Mouse (Mus musculus) liver, postnatal 0 days (tissue): ENCODE results near the gene E2f6. TPM values are rescaled to one million over a fixed set of nuclear protein-coding genes. Genes with fewer than 3 reads are reported as not detected.

Experiments
- ATAC-seq: fragments of 200-750 bp; cut with Nextera tagmentation; 2 replicates; pipeline ENCODE4 v1.8.0; 2017; ENCODE audit warnings: mild to moderate bottlenecking, moderate library complexity
- DNase-seq: peaks from one replicate; pipeline ENCODE4 v3.0.0-alpha.2; 2016
- H3K27ac ChIP-seq: fragments of 300-500 bp; sonication (generic); 2 replicates; pipeline ENCODE4 v1.5.1; 2014; ENCODE audit warnings: antibody characterized with exemption, moderate library complexity, mild to moderate bottlenecking, low read depth
- H3K27me3 ChIP-seq: fragments of 300-500 bp; sonication (generic); 2 replicates; pipeline ENCODE4 v1.6.1; 2014; ENCODE audit warnings: low read length, control low read depth, mixed read lengths; ENCODE audit not compliant: insufficient read depth
- H3K36me3 ChIP-seq: fragments of 300-500 bp; sonication (generic); replicated peaks from 2 replicates; pipeline ENCODE4 v1.6.1; 2014; ENCODE audit warnings: mild to moderate bottlenecking, control low read depth, low read length, moderate library complexity, mixed read lengths; ENCODE audit not compliant: insufficient read depth
- H3K4me1 ChIP-seq: fragments of 300-500 bp; sonication (generic); 2 replicates; pipeline ENCODE4 v1.6.1; 2014; ENCODE audit warnings: antibody characterized with exemption, mild to moderate bottlenecking, control low read depth; ENCODE audit not compliant: insufficient read depth
- H3K4me2 ChIP-seq: fragments of 300-500 bp; sonication (generic); 2 replicates; pipeline ENCODE4 v1.6.1; 2014; ENCODE audit warnings: low read depth, mild to moderate bottlenecking, low read length, moderate library complexity, mixed read lengths
- H3K4me3 ChIP-seq: fragments of 300-500 bp; sonication (generic); 2 replicates; pipeline ENCODE4 v1.5.1; 2014; ENCODE audit warnings: low read depth, low read length
- H3K9ac ChIP-seq: fragments of 300-500 bp; sonication (generic); replicated peaks from 2 replicates; pipeline ENCODE4 v1.6.1; 2014; ENCODE audit warnings: mild to moderate bottlenecking, moderate library complexity
- H3K9me3 ChIP-seq: fragments of 300-500 bp; sonication (generic); 2 replicates; pipeline ENCODE4 v1.6.1; 2016; ENCODE audit warnings: mild to moderate bottlenecking, control low read depth, low read length, mixed read lengths
- CTCF ChIP-seq: sonication (generic); IDR thresholded peaks from 2 replicates; pipeline ENCODE4 v1.5.1; 2016; ENCODE audit warnings: antibody characterized with exemption, low read depth
- EP300 ChIP-seq: IDR thresholded peaks from 2 replicates; pipeline ENCODE4 v1.6.1; 2016; ENCODE audit warnings: antibody characterized with exemption, low read depth, mild to moderate bottlenecking
- WGBS: fragments of 180-500 bp; shearing (Covaris S2); extraction: QIAGEN DNeasy Blood & Tissue Kit; methylation state at CpG from one replicate; pipeline ENCODE4 v1.1.7; 2014; ENCODE audit not compliant: insufficient replicate concordance; 5-methylcytosine and 5-hydroxymethylcytosine counted together
- polyA plus RNA-seq: library from polyadenylated mRNA; unstranded; fragments of >200 nt; fragmentation: Nextera tagmentation; extraction: Ambion mirVana; gene quantifications from 2 replicates; pipeline ENCODE4 v1.2.1, GENCODE M21; 2015

Gene E2f6
- polyA plus RNA-seq, 1 experiment from 2014 or later, result 9.0 TPM

GRCm38 (mm10) chr12:16865871-16866270, 55.1 kb downstream of the E2f6 start:
- peaks cover 32% of the 10 kb centered on the region for H3K4me1 ChIP-seq
- 15% methylated on average over 3 of the region's 3 CpGs for WGBS
- no peaks in the 10 kb centered on the region for H3K27me3 ChIP-seq
- H3K27ac ChIP-seq, result peak overlapping the region; percentile 52
- ATAC-seq, result 0 out of 2 replicates have a peak, but pooled peaks have one; percentile 15
- DNase-seq, result no peak
- H3K4me2 ChIP-seq, result no peak overlapping the region
- H3K9ac ChIP-seq, result no peak overlapping the region
- no peaks in the 10 kb centered on the region for H3K36me3 ChIP-seq
- no peaks in the 10 kb centered on the region for H3K9me3 ChIP-seq
- TF ChIP-seq EP300, result no peak
- no peak for TF ChIP-seq CTCF
- H3K4me3 ChIP-seq, result no peak overlapping the region

- Histone ChIP-seq H3K9me3 (no peaks in the 10 kb centered on the region), H3K4me1 (peaks cover 33% of the 10 kb centered on the region), H3K4me3 (no peak overlapping the region), H3K4me2 (no peak overlapping the region), H3K9ac (no peak overlapping the region), H3K36me3 (no peaks in the 10 kb centered on the region), H3K27me3 (no peaks in the 10 kb centered on the region), H3K27ac (0 out of 2 replicates have a peak overlapping the region, but pooled peaks have one; percentile 24)
- 27% methylated on average over 3 of the region's 3 CpGs for WGBS
- ATAC-seq (no peak), DNase-seq (no peak)
- TF ChIP-seq EP300, result no peak
- TF ChIP-seq CTCF, result no peak
Observed at GRCm38 (mm10) chr12:16866460-16866859, 55.7 kb downstream of the E2f6 start.

DNA sequence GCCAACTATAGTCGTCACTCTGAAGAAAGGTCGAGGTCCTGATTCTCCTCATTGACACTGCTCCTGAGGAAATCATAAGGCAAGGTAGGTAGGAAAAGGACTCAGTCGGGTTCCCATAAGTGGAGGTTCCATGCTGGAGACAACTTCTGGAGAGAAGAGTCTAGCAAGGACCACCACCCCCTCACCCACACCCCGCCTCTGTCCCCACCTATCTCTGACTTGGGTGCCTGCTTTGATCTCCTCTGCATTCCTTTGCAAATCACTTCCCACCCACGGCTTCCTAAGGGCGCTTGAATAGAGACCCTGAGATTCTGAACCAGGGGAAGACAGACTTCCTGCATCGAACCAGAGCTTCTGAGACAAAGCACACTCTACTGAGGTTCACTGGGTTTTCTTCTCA, 56.5 kb downstream of the E2f6 start:
- H3K4me3 ChIP-seq, result no peak overlapping the region

GRCm38 (mm10) chr12:16868618-16869017, 57.9 kb downstream of the E2f6 start:
- DNase-seq (no peak), ATAC-seq (no peak)
- TF ChIP-seq CTCF, result no peak
- TF ChIP-seq EP300, result no peak
- no peaks in the 10 kb centered on the region for H3K36me3 ChIP-seq
- peak overlapping the region; percentile 18; the same call in 1 of the 2 replicates for H3K27ac ChIP-seq
- 77% methylated on average over 6 of the region's 6 CpGs for WGBS
- no peak overlapping the region for H3K9ac ChIP-seq
- H3K27me3 ChIP-seq, result no peaks in the 10 kb centered on the region
- no peaks in the 10 kb centered on the region for H3K9me3 ChIP-seq
- no peak overlapping the region for H3K4me3 ChIP-seq
- no peak overlapping the region for H3K4me2 ChIP-seq
- peaks cover 40% of the 10 kb centered on the region for H3K4me1 ChIP-seq

More for the DNA sequence above, 56.5 kb downstream of the E2f6 start:
- Histone ChIP-seq H3K27ac (no peak overlapping the region), H3K4me1 (peaks cover 33% of the 10 kb centered on the region), H3K27me3 (no peaks in the 10 kb centered on the region), H3K4me2 (no peak overlapping the region), H3K36me3 (no peaks in the 10 kb centered on the region), H3K9me3 (no peaks in the 10 kb centered on the region), H3K9ac (no peak overlapping the region)
- TF ChIP-seq EP300, result no peak
- TF ChIP-seq CTCF, result no peak
- 65% methylated on average over 7 of the region's 7 CpGs for WGBS
- no peak for ATAC-seq
- DNase-seq, result no peak

- Histone ChIP-seq H3K27ac (peak overlapping the region; percentile 84; the same call in 1 of the 2 replicates), H3K27me3 (no peaks in the 10 kb centered on the region), H3K9ac (no peak overlapping the region), H3K36me3 (no peaks in the 10 kb centered on the region), H3K4me3 (no peak overlapping the region), H3K9me3 (no peaks in the 10 kb centered on the region), H3K4me2 (no peak overlapping the region), H3K4me1 (peaks cover 43% of the 10 kb centered on the region)
- DNase-seq, result no peak
- ATAC-seq, result no peak
- 67% methylated on average over 8 of the region's 8 CpGs for WGBS
- TF ChIP-seq EP300 (no peak), CTCF (no peak)
Observed at GRCm38 (mm10) chr12:16869091-16869778, 58.5 kb downstream of the E2f6 start.

DNA sequence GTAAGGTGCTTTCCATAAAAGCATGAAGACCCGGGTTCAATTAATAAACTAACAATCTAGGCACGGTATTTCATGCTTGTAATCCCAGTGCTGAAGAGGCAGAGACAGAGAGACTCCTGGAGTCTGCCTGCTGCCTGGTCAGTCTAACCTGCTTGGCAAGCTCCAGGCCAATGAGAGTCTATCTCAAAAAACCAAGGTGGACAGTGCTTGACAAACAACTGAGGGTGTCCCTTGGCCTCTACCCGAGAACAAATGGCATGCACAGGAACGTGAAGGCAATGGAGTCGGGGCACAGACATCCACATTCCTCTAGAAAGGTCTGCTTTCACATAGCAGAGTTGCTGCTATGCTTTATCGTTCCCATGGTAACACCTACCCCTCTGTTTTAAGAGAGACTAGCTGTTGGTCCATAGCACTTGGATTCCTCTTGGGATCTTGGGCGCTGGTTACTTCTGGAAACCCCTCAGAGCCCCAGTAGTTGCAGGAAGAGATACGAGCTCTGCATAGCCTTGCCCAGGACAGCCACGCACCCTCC, 59.2 kb downstream of the E2f6 start:
- no peaks in the 10 kb centered on the region for H3K27me3 ChIP-seq
- H3K4me1 ChIP-seq, result peaks cover 48% of the 10 kb centered on the region
- WGBS, result 53% methylated on average over 9 of the region's 9 CpGs
- H3K4me2 ChIP-seq, result no peak overlapping the region
- no peaks in the 10 kb centered on the region for H3K9me3 ChIP-seq
- no peak for DNase-seq
- H3K4me3 ChIP-seq, result no peak overlapping the region
- no peak overlapping the region for H3K9ac ChIP-seq
- peak overlapping the region; percentile 84 for H3K27ac ChIP-seq
- TF ChIP-seq CTCF, result no peak
- no peaks in the 10 kb centered on the region for H3K36me3 ChIP-seq
- ATAC-seq, result no peak
